Mouse (Mus musculus) frontal cortex, postnatal 25 days (tissue): ENCODE results near the gene Kcnk13.

Experiments
- DNase-seq, 2 experiments: peaks; one replicate each; pipeline ENCODE4 v3.0.0; 2022; ENCODE audit warnings: low spot score in 2 of 2

The Kcnk13 gene

GRCm38 (mm10) chr12:100015146-100015545, 50.8 kb downstream of the Kcnk13 start:
- no peak for DNase-seq

- no peak for DNase-seq
Observed at GRCm38 (mm10) chr12:100017709-100018108, 53.4 kb downstream of the Kcnk13 start.

- DNase-seq, result no peak
Observed at GRCm38 (mm10) chr12:100022490-100022889, 58.2 kb downstream of the Kcnk13 start.

GRCm38 (mm10) chr12:100023821-100024365, 59.6 kb downstream of the Kcnk13 start:
- DNase-seq, result no peak

GRCm38 (mm10) chr12:100025675-100026074, 61.4 kb downstream of the Kcnk13 start:
- DNase-seq, result no peak

GRCm38 (mm10) chr12:100026715-100027245, 62.5 kb downstream of the Kcnk13 start:
- no peak for DNase-seq

GRCm38 (mm10) chr12:100027281-100027680, 63.0 kb downstream of the Kcnk13 start:
- no peak for DNase-seq

GRCm38 (mm10) chr12:100031681-100032080, 67.4 kb downstream of the Kcnk13 start:
- DNase-seq, result no peak

- no peak for DNase-seq
Observed at GRCm38 (mm10) chr12:100032521-100032920, 68.2 kb downstream of the Kcnk13 start.

GRCm38 (mm10) chr12:100038741-100039262, 74.5 kb downstream of the Kcnk13 start:
- no peak for DNase-seq

- no peak for DNase-seq
Observed at GRCm38 (mm10) chr12:100042116-100042515, 77.8 kb downstream of the Kcnk13 start.

GRCm38 (mm10) chr12:100044704-100045103, 80.4 kb downstream of the Kcnk13 start:
- DNase-seq, result no peak

GRCm38 (mm10) chr12:100050552-100050951, 86.3 kb downstream of the Kcnk13 start:
- no peak for DNase-seq

- no peak for DNase-seq
Observed at GRCm38 (mm10) chr12:100053617-100054016, 89.3 kb downstream of the Kcnk13 start.

- DNase-seq, result no peak
Observed at GRCm38 (mm10) chr12:100061071-100061470, 96.8 kb downstream of the Kcnk13 start.

GRCm38 (mm10) chr12:100061826-100062225, 97.5 kb downstream of the Kcnk13 start:
- no peak for DNase-seq

GRCm38 (mm10) chr12:100062584-100062983, 98.3 kb downstream of the Kcnk13 start:
- DNase-seq, result no peak

- no peak for DNase-seq
Observed at GRCm38 (mm10) chr12:100065109-100065508, 100.8 kb downstream of the Kcnk13 start.

GRCm38 (mm10) chr12:100067477-100067876, 103.2 kb downstream of the Kcnk13 start:
- no peak for DNase-seq

GRCm38 (mm10) chr12:100073201-100073672, 108.9 kb downstream of the Kcnk13 start:
- DNase-seq, result no peak

- no peak for DNase-seq
Observed at GRCm38 (mm10) chr12:100075715-100076114, 111.4 kb downstream of the Kcnk13 start.

- DNase-seq, result no peak
Observed at GRCm38 (mm10) chr12:100079636-100080286, 115.5 kb downstream of the Kcnk13 start.

- no peak for DNase-seq
Observed at GRCm38 (mm10) chr12:100088026-100088425, 123.7 kb downstream of the Kcnk13 start.
